Mouse (Mus musculus): ENCODE results near the gene Sh2d2a.

DNA sequence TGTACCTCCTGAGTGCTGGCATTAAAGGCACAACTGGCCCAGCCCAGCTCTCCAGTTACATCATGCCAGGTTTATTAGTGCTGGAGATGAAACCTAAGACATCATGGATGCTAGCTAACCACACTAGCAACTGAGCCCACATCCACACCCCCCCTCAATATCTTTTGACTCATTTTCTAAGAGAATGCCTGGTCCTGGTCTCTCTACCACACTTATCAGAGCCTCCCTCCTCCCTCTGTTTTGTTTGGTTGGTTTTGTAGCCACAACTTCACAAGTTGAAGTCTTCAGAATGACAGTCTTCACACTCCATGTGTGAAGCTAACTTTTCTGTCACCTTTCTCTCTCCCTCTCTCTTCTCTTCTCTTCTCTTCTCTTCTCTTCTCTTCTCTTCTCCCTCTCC is 5.7 kb upstream of the Sh2d2a start:
- TF ChIP-seq BHLHE40 (IDR thresholded peaks at IDR 0.05; ENCODE audit: low read depth, low read length): no peak
- TF ChIP-seq HCFC1 (IDR thresholded peaks at IDR 0.05; ENCODE audit: low read depth, low read length): no peak
- no peak for TF ChIP-seq CTCF (conservative IDR thresholded peaks at IDR 0.05 in 1 of 2, IDR thresholded peaks at IDR 0.05 in 1 of 2; ENCODE audit: low read depth in 2 of 2, low read length in 2 of 2)
- TF ChIP-seq TCF12 (IDR thresholded peaks at IDR 0.05; ENCODE audit: low read depth, low read length): no peak
- TF ChIP-seq POLR2AphosphoS2 (IDR thresholded peaks at IDR 0.05; ENCODE audit: low read depth, low read length): no peak
- no peak for TF ChIP-seq EP300 (IDR thresholded peaks at IDR 0.05; ENCODE audit: low read length)
- TF ChIP-seq MXI1 (IDR thresholded peaks at IDR 0.05; ENCODE audit: low read depth, low read length): no peak
- TF ChIP-seq ETS1 (conservative IDR thresholded peaks at IDR 0.05; ENCODE audit: low read depth, low read length): no peak
- no peak for TF ChIP-seq ZNF384 (IDR thresholded peaks at IDR 0.05; ENCODE audit: low read depth, low read length)
- TF ChIP-seq MAX (IDR thresholded peaks at IDR 0.05; ENCODE audit: low read length): no peak
- no peak for TF ChIP-seq POLR2A (IDR thresholded peaks at IDR 0.05; ENCODE audit: low read depth, low read length)
- no peak for TF ChIP-seq ELF1 (IDR thresholded peaks at IDR 0.05; ENCODE audit: low read depth, low read length)
- no peak for TF ChIP-seq TBP (conservative IDR thresholded peaks at IDR 0.05; ENCODE audit: low read depth, low read length)
- no peak for TF ChIP-seq E2F4 (IDR thresholded peaks at IDR 0.05; ENCODE audit: insufficient replicate concordance, low read depth, low read length)

Measured in CH12.LX (cell line).